Mouse (Mus musculus): ENCODE data around the gene Inhbc.

GRCm38 (mm10) chr10:127343029-127343428, 27.2 kb downstream of the Inhbc start:
- TF ChIP-seq POLR2A (IDR thresholded peaks at IDR 0.05; ENCODE audit: control insufficient read depth in 1 of 2, insufficient read depth in 1 of 2, low read depth in 1 of 2, low read length in 2 of 2, poor library complexity in 1 of 2) (no peak), ZC3H11A (IDR thresholded peaks at IDR 0.05; ENCODE audit: low read depth, low read length) (no peak), JUND (IDR thresholded peaks at IDR 0.05; ENCODE audit: low read depth, low read length) (no peak), GATA1 (IDR thresholded peaks at IDR 0.05; ENCODE audit: low read depth, low read length) (no peak)
